Mouse (Mus musculus) CD4-positive, CD25-positive, alpha-beta regulatory T cell, adult 2 months (primary cell): ENCODE results near the gene Slc24a3.

Experiments
- DNase-seq: peaks from one replicate; pipeline ENCODE4 v3.0.0-alpha.2; 2012; ENCODE audit warnings: low read depth, low spot score

Gene Slc24a3

DNA sequence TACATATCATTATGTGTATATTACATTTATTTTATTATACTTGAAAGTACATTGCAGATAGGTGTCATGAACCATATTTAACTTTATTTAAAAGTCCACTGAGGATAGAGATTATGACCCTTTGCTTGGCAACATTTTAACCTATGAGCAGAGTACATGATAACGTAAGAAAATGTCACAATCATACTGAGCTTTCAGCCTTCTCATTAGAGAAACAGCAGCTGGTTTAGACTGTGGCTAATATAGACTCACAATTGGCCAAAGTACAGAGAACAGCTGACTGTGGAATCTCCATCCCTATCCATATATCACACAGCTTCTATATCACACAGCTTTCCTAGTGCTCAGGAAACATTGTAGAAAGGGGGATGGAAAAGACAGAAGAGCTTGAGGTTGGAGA is 111.8 kb downstream of the Slc24a3 start:
- no peak for DNase-seq

DNA sequence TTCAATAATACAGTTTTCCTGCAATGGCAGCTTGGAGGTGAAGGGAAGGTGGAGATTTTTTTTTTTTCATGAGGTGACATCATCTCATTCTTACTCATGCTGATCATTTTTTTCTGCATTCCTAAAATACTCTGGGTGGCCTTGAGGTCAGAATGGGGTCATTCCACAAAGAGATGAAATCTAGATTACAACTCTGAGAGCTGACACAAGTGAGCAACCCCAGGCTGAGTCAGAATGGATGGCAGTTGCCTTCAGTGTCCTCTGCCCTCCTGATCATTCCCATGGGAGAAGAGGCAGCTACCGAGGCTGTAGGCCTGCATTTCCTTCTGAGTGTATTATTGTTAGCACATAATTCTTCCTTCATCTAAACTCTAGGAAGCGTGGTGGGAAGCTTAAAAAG is 116.2 kb downstream of the Slc24a3 start:
- no peak for DNase-seq

- no peak for DNase-seq
Measured at GRCm38 (mm10) chr2:145288501-145288900, 120.9 kb downstream of the Slc24a3 start.

- DNase-seq: peak; percentile 37
Measured at GRCm38 (mm10) chr2:145291473-145291872, 123.9 kb downstream of the Slc24a3 start.

- no peak for DNase-seq
Measured at GRCm38 (mm10) chr2:145292196-145292595, 124.6 kb downstream of the Slc24a3 start.

DNA sequence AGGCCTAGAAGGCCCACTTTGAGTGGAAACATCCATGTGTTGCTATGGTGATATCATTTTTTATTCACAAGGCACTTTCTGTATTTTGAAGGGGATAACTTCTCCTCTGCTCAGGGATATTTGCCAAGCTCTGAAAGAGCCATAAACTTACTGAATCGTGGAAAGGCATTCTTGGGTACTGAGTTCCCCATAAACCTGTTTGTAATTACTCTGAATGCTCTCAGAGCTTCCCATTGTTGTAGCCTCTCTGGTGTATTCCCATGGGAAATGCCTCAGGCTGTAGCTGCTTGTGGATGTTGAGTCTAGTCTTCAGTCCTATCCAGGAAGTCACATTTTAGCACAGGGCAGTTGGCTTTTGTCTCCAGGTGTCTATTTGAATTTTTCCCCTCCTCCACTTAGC is 125.3 kb downstream of the Slc24a3 start:
- no peak for DNase-seq

DNA sequence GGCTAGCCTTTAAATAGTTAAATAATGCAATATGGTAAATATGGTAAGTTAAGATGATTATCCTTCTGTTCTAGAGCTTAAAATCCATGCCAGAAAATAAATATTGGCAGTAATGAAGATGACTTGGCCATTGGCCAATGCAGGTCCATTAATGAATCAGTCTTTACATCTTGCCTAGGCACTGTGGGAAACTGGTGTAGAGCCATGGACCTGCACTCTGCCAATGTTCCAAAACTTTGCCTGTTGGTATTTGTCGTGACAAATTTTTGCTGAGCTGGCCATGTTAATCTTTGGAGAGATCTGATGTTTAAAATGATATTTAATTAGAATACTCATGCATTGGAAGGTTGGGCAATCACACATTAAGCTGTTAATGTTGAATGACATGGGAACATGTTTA is 129.4 kb downstream of the Slc24a3 start:
- DNase-seq: no peak

DNA sequence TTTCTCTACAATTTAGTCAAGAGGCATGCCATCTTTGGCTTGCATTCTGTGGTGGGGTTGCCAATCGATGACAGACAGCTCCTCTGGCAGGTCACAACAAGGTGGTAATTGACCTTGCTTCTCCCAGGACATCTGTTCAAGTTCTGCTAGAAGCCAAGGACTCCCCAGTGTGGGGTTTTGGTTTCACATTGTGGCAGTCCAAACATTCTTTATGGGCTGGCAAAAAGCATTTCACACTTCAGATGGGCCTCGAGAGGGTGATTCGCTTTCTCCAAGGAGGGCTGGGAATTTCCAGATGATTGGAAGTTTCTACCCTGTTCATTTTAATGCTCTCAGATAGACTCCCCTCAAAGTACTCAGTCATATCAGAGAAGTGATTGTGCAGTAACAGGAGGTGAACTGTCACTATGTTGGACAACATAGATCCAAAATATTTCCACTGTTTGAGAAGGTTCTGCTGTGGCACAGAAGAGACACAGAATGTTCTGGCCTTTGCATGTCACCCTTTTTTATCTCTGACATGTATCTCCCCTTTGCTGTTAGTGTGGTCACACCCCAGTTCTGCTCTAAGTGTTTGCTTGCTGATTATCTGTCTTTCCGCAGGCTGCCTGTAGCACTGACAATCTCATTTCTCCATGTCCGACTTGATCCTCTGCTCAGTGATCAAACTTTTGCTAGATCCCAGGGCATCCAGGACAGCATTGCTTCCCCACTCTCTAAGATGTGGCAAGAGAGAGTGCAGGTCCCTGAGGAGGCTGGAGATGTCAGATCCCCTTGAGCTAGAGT is 132.6 kb downstream of the Slc24a3 start:
- no peak for DNase-seq

DNA sequence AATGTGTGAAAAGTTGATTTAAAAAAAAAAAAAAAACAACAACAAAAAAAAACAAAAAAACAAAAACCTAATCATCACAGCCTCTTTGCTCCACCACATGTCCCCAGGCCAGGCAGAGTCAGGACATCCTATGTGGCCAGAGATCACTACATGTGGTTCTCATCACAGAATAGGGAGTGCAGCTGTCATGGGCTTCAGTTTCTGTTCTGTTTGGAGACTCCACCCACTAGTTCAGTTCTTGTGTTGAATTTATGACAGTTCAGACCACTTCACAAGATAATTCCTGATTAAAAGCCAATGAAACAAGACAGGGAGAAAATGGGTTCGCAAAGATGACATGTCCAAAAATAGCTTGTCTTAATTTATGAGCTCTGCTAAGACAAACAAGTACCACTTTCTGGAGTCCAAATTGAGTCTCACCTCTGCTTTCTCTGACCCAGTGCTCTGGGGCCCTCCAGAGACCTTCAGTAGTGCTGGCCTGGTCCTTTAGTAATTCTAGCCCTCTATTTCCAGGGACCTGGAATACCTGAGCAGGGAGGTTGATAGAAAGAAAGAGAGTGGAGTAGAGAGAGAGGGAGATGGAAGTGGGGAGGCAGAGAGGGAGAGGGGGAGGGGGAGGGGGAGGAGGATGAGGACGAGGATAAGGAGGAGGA is 139.8 kb downstream of the Slc24a3 start:
- DNase-seq: no peak

GRCm38 (mm10) chr2:145318916-145319315 is 151.4 kb downstream of the Slc24a3 start:
- no peak for DNase-seq

DNA sequence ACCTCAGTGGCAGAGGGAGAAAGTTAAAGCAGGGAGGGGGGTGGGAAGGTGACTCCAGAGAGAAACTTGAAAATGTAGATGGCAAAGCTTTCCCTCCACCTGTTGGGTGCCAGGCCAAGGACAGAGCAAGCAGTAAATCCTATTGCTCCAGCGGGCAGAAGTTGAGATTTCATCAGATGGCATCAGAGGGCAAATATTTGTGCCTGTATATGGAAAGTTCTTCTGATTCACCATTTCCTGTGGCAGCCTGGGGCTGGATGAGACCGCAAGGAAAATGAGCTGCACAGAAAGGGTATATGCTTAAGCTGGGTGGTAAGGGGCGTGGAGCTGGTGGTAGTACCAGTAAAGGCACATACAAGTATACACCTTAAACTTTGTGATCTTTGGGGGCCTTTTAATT is 153.7 kb downstream of the Slc24a3 start:
- DNase-seq: no peak

DNA sequence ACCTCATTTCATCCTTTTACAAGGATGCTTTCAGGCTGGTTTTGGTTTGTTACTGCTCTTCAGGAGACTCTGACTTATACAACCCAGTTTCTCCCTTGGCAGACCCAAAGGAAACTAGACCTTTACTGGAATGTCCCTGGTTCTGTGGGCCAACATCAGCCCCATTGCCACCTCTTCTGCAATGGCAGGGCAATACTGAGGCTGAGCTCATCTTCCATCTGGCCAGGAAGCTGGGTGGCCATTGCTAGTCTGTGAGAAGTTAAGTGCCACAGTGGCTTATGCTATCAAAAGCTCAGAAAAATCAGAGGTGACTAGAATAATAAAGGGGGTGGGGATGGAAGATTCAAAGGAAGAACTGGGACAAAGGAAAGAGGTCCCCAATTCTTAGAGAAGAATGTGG is 154.2 kb downstream of the Slc24a3 start:
- DNase-seq: no peak

DNA sequence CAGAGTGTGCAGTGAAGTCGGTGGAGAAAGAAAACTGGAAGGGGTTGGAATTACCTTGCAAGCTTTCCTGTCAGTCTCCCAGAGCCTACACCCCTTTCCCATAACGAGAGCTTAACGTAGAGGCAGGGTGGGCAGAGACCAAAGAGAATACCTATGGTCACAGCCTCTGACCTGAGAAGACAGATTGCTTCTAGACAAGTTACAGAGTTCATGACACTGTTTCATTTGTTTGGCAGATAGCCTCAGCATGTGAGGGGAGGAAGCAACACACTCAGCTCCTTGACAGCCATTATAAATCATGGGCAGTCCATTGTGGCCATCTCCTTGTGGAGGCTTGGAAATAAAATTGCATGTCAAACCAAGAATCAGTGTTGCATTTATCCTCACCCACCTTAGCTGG is 156.9 kb downstream of the Slc24a3 start:
- DNase-seq: no peak

DNA sequence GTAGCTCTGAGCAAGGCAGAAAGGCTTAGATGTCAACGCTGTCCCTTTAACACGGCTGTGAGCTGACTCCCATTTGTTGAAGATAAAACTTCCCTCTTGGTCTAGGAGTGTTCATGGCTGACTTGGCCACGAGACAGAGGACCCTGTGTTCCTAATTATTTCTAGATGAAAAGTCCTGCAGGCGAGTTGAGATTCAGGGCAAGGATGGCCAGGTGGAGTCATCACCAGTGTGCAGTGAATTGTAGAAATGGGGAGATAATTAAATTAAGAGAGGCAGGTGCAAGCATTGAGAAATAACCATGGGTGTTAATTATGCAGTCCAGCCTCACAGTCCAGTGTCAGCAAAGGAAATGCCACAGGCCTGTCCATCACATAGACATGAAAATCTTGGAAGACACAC is 158.3 kb downstream of the Slc24a3 start:
- DNase-seq: no peak

GRCm38 (mm10) chr2:145326544-145326943 is 159.0 kb downstream of the Slc24a3 start:
- DNase-seq: no peak

DNA sequence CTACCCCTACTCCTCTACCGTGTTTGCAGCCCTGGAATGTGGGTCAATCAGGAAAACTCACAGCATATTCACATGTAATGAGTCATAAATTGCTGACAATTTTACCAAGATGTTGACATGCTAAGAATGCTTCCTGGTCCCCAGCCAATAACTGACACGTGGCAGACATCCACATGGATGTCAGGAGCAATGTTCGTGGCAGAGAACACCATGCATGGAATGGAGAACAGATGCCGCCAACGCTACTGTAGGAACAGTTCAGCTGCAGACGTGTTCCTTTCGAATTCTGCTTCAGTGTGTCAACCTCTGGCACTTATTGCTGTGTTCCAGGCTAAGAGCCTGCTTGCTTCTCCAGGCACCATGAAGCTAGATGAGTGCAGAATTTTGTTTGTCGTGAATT is 162.2 kb downstream of the Slc24a3 start:
- DNase-seq: no peak

- DNase-seq: no peak
Measured at GRCm38 (mm10) chr2:145331525-145331924, 164.0 kb downstream of the Slc24a3 start.

GRCm38 (mm10) chr2:145333466-145333865 is 165.9 kb downstream of the Slc24a3 start:
- no peak for DNase-seq

- DNase-seq: no peak
Measured at GRCm38 (mm10) chr2:145336406-145336805, 168.9 kb downstream of the Slc24a3 start.

DNA sequence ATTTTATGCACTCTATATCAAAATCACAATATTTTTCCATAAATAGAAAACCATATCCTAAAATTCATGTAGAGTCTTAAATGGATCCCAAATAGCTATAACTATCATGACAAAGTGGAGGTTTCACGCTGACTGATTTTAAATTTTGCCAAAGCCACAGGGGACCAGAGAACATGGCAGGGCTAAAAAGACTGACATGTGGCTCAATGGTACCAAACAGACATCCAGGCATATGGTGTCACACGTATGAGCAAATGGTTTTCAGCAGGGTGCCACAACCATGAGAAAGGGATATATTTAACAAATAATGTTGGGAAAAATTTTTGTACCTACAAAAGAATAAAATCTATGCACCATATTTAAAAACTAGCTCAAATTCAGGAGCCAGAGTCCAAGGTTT is 173.3 kb downstream of the Slc24a3 start:
- DNase-seq: no peak

GRCm38 (mm10) chr2:145342956-145343355 is 175.4 kb downstream of the Slc24a3 start:
- DNase-seq: no peak

GRCm38 (mm10) chr2:145344521-145344920 is 177.0 kb downstream of the Slc24a3 start:
- no peak for DNase-seq

- DNase-seq: no peak
Measured at GRCm38 (mm10) chr2:145353801-145354200, 186.2 kb downstream of the Slc24a3 start.
